Mouse (Mus musculus): ENCODE data around the gene Auts2.

- no peak for TF ChIP-seq NRF1 (IDR thresholded peaks at IDR 0.05; ENCODE audit: low read depth, low read length)
- TF ChIP-seq TBP (conservative IDR thresholded peaks at IDR 0.05; ENCODE audit: low read depth, low read length): no peak
- no peak for TF ChIP-seq EP300 (IDR thresholded peaks at IDR 0.05; ENCODE audit: low read length)
- TF ChIP-seq CTCF (conservative IDR thresholded peaks at IDR 0.05 in 1 of 2, IDR thresholded peaks at IDR 0.05 in 1 of 2; ENCODE audit: low read depth in 2 of 2, low read length in 2 of 2): no peak
Measured at GRCm38 (mm10) chr5:131819251-131819691, 723.9 kb downstream of the Auts2 start.

All from CH12.LX (cell line).